Mouse (Mus musculus) layer of hippocampus, adult 9-11 months (tissue): ENCODE measurements around the gene Megf9.

Source experiments
- DNase-seq: peaks from one replicate; pipeline ENCODE4 v3.0.0; 2022

Megf9 gene

DNA sequence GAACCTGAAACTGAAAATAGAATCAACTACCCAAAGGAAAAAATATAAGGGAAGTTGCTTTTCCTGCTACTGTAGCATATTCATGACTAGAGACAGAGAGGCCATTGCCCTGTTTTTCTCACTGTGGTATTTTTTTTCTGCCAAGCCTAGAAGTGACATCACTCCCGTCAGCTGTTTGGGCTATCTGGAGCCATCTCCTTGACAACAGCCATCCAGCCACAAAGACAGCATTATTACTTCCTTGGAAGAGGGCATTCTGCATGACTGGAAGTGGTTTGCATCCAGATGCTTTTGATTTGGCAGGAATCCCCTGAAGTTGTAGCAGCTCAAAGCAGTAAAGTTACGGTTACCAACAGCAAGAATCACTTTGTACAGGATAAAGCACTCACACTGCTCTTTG, 122.7 kb downstream of the Megf9 start:
- DNase-seq, result peak; percentile 88

- peak; percentile 98 for DNase-seq
Observed at GRCm38 (mm10) chr4:70409994-70410721, 124.6 kb downstream of the Megf9 start, which contains the start of gene Cdk5rap2. Gene Cdk5rap2 (minus strand): TSS chr4:70410443.

GRCm38 (mm10) chr4:70409456-70409855, 125.3 kb downstream of the Megf9 start:
- DNase-seq, result no peak

- DNase-seq, result peak; percentile 88
Observed at GRCm38 (mm10) chr4:70402109-70402819, 132.5 kb downstream of the Megf9 start.

DNA sequence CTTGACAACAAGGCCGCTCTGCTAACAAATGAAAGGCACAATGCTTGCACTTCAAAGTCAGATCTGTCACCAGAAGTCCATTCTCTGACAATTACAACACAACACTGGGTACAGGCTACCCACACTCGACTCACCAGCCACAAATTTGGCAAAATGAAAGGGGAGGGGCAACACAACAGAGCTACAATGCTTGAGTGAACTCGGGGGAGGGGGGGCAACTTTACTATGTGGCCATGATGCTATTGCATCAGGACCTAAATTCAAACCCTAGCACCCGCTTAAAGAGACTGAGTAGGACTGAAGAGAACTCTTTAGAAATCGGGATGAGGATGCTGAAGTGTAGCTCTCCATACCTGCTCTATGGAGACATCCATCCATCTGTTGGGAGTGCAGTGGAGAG, 135.3 kb downstream of the Megf9 start:
- no peak for DNase-seq

GRCm38 (mm10) chr4:70399074-70399473, 135.7 kb downstream of the Megf9 start:
- no peak for DNase-seq

DNA sequence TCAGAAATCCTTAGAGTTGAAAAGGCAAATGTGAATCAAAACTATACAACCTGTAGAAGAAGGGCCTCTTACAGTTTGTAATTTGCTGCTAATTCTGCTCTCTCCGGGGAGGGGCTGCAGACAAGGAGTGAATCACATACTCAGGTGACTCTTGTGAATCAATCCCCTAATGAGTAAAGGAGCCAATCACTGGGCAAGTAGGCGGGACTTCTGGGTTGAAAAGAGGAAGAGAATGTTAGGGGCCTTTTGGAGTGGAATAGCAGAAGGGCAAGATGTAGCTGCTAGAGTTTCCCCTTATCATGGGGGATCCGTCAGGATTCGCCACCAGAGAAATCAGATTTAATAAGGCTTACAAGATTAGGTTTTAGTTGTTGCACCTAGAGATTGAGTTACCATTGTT, 136.7 kb downstream of the Megf9 start:
- no peak for DNase-seq

- DNase-seq, result no peak
Observed at GRCm38 (mm10) chr4:70396701-70397100, 138.1 kb downstream of the Megf9 start.

- no peak for DNase-seq
Observed at GRCm38 (mm10) chr4:70394736-70395135, 140.1 kb downstream of the Megf9 start.

DNA sequence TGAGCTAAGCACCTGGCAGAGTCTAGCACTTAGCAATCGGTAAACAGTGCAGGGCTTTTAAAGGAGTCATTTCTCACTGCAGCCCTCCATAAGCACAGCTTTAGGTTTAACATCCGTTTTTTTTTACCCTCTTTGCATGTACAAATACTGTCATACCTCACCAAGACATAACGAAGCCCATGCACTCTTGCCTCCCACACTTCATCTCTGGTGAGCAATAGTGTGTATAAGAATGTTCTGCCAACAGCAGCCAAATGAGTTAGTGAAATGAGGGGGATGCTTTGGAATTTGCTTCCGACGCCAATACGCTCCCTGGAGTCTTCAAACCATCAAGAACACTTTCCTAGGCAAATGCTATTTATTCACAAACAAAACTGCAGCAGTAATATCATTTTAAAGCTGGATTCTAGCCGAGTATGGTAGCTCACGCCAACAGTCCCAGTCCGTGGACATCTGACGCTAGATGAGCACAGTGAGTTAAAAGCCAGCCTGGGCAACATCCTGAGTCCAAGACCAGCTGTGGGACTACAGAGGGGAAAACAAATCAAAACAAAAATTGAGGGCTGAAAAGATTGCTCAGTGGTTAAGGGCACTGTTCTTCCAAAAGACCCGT, 142.9 kb downstream of the Megf9 start:
- no peak for DNase-seq

DNA sequence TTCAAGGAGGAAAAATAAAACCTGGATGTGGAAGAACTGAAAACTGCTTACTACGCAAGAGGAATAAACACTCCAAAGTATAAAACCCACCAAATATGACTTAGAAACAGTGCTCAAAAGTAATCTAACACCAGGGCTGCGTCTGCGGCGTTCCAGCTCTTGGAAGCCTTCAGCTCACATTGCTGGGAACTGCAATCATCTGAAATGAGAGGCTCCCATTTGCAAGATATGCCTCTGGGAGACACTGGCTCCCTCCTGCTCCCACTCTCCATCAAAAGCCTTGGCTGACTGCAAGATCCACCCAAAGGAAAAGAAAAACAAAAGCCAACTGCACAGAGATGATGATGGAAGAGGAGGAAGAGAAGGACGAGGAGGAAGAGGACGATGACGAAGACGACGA, 143.7 kb downstream of the Megf9 start:
- no peak for DNase-seq

- DNase-seq, result no peak
Observed at GRCm38 (mm10) chr4:70386206-70386605, 148.6 kb downstream of the Megf9 start.

DNA sequence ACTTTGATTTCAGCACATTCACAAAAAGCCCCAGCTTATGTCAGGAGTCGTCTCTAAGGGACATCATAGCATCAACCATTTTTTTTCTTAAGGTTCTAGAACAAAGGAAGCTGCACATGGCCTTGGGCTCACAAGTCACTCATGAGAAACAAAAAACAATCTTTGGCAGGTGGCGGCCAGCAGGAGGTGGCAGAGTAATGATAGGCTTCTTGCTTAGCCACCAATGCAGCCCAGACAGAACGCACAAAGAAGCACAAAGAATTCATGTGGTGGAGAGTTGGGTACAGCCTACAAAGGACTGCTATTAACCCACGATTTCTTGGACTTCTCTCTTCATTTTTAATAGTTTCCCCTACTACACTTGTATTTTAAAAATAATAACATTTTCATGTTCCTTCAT, 157.4 kb downstream of the Megf9 start:
- DNase-seq, result no peak
